Mouse (Mus musculus) kidney, embryonic 14.5 days (tissue): ENCODE data around the gene Lin37. TPM values are rescaled to one million over a fixed set of nuclear protein-coding genes. Genes with fewer than 3 reads are reported as not detected.

ENCODE experiments used
- ATAC-seq: fragments of 200-750 bp; cut with Nextera tagmentation; 2 replicates; pipeline ENCODE4 v1.8.0; 2017; ENCODE audit warnings: moderate number of reproducible peaks, mild to moderate bottlenecking, moderate TSS enrichment, moderate library complexity; ENCODE audit not compliant: low FRiP score, low TSS enrichment
- H3K27ac ChIP-seq: fragments of 300-500 bp; sonication (generic); 2 replicates; pipeline ENCODE4 v1.5.1; 2014; ENCODE audit warnings: low read depth, mild to moderate bottlenecking, low read length, moderate library complexity, mixed read lengths
- H3K27me3 ChIP-seq: fragments of 300-500 bp; sonication (generic); 2 replicates; pipeline ENCODE4 v1.6.1; 2014; ENCODE audit warnings: mild to moderate bottlenecking, low read length; ENCODE audit not compliant: control insufficient read depth, insufficient read depth
- H3K36me3 ChIP-seq: fragments of 300-500 bp; sonication (generic); 2 replicates; pipeline ENCODE4 v1.6.1; 2014; ENCODE audit warnings: low read length, mixed read lengths; ENCODE audit not compliant: control insufficient read depth, insufficient read depth
- H3K4me1 ChIP-seq: fragments of 300-500 bp; sonication (generic); 2 replicates; pipeline ENCODE4 v1.6.1; 2014; ENCODE audit warnings: low read length, mixed read lengths; ENCODE audit not compliant: control insufficient read depth, insufficient read depth
- H3K4me2 ChIP-seq: fragments of 300-500 bp; sonication (generic); replicated peaks from 2 replicates; pipeline ENCODE4 v1.6.1; 2014; ENCODE audit warnings: low read depth, mild to moderate bottlenecking, low read length
- H3K4me3 ChIP-seq: fragments of 300-500 bp; sonication (generic); 2 replicates; pipeline ENCODE4 v1.5.1; 2014; ENCODE audit warnings: mild to moderate bottlenecking, low read length
- H3K9ac ChIP-seq: fragments of 300-500 bp; sonication (generic); 2 replicates; pipeline ENCODE4 v1.6.1; 2014; ENCODE audit warnings: low read depth, mild to moderate bottlenecking, low read length, moderate library complexity
- H3K9me3 ChIP-seq: fragments of 300-500 bp; sonication (generic); 2 replicates; pipeline ENCODE4 v1.6.1; 2016; ENCODE audit warnings: low read length; ENCODE audit not compliant: control insufficient read depth
- WGBS: fragments of 180-500 bp; shearing (Covaris S2); extraction: QIAGEN DNeasy Blood & Tissue Kit; methylation state at CpG from one replicate; pipeline ENCODE4 v1.1.7; 2014; 5-methylcytosine and 5-hydroxymethylcytosine counted together
- microRNA-seq: library from miRNA; unstranded; fragments of <30 nt; microRNA quantifications from one replicate; pipeline ENCODE4, GENCODE M21; 2016
- polyA plus RNA-seq: library from polyadenylated mRNA; unstranded; fragments of >200 nt; fragmentation: Nextera tagmentation; extraction: Ambion mirVana; gene quantifications from 2 replicates; pipeline ENCODE4 v1.2.1, GENCODE M21; 2014

Gene Lin37
- polyA plus RNA-seq, 1 experiment from 2014 or later = 38.5 TPM

GRCm38 (mm10) chr7:30508061-30508460 lies 51.6 kb downstream of the Lin37 start:
- H3K4me2 ChIP-seq = no peak overlapping the region
- H3K27me3 ChIP-seq = no peaks in the 10 kb centered on the region
- H3K4me3 ChIP-seq = no peak overlapping the region
- H3K9ac ChIP-seq = no peak overlapping the region
- no peak for ATAC-seq
- WGBS = 75% methylated on average over 4 of the region's 4 CpGs
- no peaks in the 10 kb centered on the region for H3K4me1 ChIP-seq
- H3K27ac ChIP-seq = no peak overlapping the region
- H3K9me3 ChIP-seq = no peaks in the 10 kb centered on the region
- no peaks in the 10 kb centered on the region for H3K36me3 ChIP-seq

Small RNA genes within 50 kb of the gene (microRNA-seq; reads per million reads assigned to microRNA genes)
- gene Gm38670 = 1.7 reads per million
- 0.84 reads per million for gene Mir3569

Other genes with a start within 250 kb of the Lin37 start
- 43.5 and 72.9 TPM in 2 replicates for gene Syne4, start 245.0 kb downstream of the Lin37 start, polyA plus RNA-seq
- gene E130208F15Rik, start 238.1 kb downstream of the Lin37 start, polyA plus RNA-seq = not detected in 2 replicates
- 20.6 and 21.5 TPM in 2 replicates for gene Sdhaf1, start 235.9 kb downstream of the Lin37 start, polyA plus RNA-seq
- 5.8 and 7.2 TPM in 2 replicates for gene Lrfn3, start 197.1 kb downstream of the Lin37 start, polyA plus RNA-seq
- gene Tyrobp, start 146.1 kb downstream of the Lin37 start, polyA plus RNA-seq = 23.8 and 26.7 TPM in 2 replicates
- 0.57 and 1.0 TPM in 2 replicates for gene Hcst, start 140.0 kb downstream of the Lin37 start, polyA plus RNA-seq
- 1.1 and 1.9 TPM in 2 replicates for gene Nfkbid, start 138.1 kb downstream of the Lin37 start, polyA plus RNA-seq
- gene Aplp1, start 114.3 kb downstream of the Lin37 start, polyA plus RNA-seq = 16.7 and 19.0 TPM in 2 replicates
- gene Kirrel2, start 102.1 kb downstream of the Lin37 start, polyA plus RNA-seq = 0.20 and 0.54 TPM in 2 replicates
- 2.7 and 3.0 TPM in 2 replicates for gene Nphs1, start 101.5 kb downstream of the Lin37 start, polyA plus RNA-seq
- 0.94 and 2.3 TPM in 2 replicates for gene Prodh2, start 66.2 kb downstream of the Lin37 start, polyA plus RNA-seq
- gene Arhgap33, start 24.8 kb downstream of the Lin37 start, polyA plus RNA-seq = 13.4 and 17.3 TPM in 2 replicates
- gene Hspb6, start 7.7 kb downstream of the Lin37 start, polyA plus RNA-seq = 8.9 and 9.2 TPM in 2 replicates
- gene Proser3, start 7.5 kb downstream of the Lin37 start, polyA plus RNA-seq = 15.2 and 25.0 TPM in 2 replicates
- 109 and 119 TPM in 2 replicates for gene U2af1l4, start 3.5 kb upstream of the Lin37 start, polyA plus RNA-seq
- gene Gm49396, start 3.5 kb upstream of the Lin37 start, polyA plus RNA-seq = 8.0 and 11.3 TPM in 2 replicates
- gene Psenen, start 3.8 kb upstream of the Lin37 start, polyA plus RNA-seq = 121 and 182 TPM in 2 replicates
- gene Igflr1, start 5.6 kb upstream of the Lin37 start, polyA plus RNA-seq = 2.9 and 3.7 TPM in 2 replicates
- gene Kmt2b, start 28.9 kb upstream of the Lin37 start, polyA plus RNA-seq = 12.3 and 13.6 TPM in 2 replicates
- 0.21 and 0.22 TPM in 2 replicates for gene Zbtb32, start 39.1 kb upstream of the Lin37 start, polyA plus RNA-seq
- 2.2 and 2.3 TPM in 2 replicates for gene Upk1a, start 53.0 kb upstream of the Lin37 start, polyA plus RNA-seq
- 961 and 1,287 TPM in 2 replicates for gene Cox6b1, start 66.3 kb upstream of the Lin37 start, polyA plus RNA-seq
- not detected in 2 replicates for gene Etv2, start 76.0 kb upstream of the Lin37 start, polyA plus RNA-seq
- gene Rbm42, start 90.5 kb upstream of the Lin37 start, polyA plus RNA-seq = 93.4 and 111 TPM in 2 replicates
- 45.8 and 58.6 TPM in 2 replicates for gene Haus5, start 105.2 kb upstream of the Lin37 start, polyA plus RNA-seq
- not detected in 2 replicates for gene Pmis2, start 111.8 kb upstream of the Lin37 start, polyA plus RNA-seq
- gene 2200002J24Rik, start 139.1 kb upstream of the Lin37 start, polyA plus RNA-seq = not detected in 2 replicates
- gene Atp4a, start 152.4 kb upstream of the Lin37 start, polyA plus RNA-seq = 1.2 and 1.3 TPM in 2 replicates
- 202 and 206 TPM in 2 replicates for gene Tmem147, start 169.7 kb upstream of the Lin37 start, polyA plus RNA-seq
- 0.61 and 1.6 TPM in 2 replicates for gene Gapdhs, start 183.8 kb upstream of the Lin37 start, polyA plus RNA-seq
- gene Sbsn, start 191.6 kb upstream of the Lin37 start, polyA plus RNA-seq = 1.1 and 1.6 TPM in 2 replicates
- 0.74 and 0.95 TPM in 2 replicates for gene Dmkn, start 203.9 kb upstream of the Lin37 start, polyA plus RNA-seq
- not detected in 2 replicates for gene Krtdap, start 228.1 kb upstream of the Lin37 start, polyA plus RNA-seq